In the genomic region with DNA sequence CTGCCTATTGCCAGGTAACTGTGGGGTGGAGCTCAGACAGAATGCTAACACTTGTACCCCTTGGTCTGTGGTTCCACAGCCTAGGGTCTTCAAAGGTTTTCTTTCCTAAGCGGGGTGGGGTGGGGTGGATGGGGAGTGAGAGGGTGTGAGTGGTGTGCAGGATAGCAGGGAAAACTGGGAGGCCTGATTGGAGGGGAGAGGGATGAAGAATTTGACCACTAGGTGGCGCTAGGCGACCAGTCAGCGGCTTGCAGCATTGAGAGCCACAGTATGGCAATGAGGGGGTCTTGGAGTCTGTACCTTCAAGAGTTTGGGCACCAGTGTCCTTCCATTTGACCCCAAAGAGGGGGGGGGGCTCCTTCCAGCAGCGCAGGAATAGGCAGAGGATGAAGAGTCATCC, we compare ENCODE assay signal across 8 mouse cellular contexts. TPM values are rescaled to one million over a fixed set of nuclear protein-coding genes. Genes with fewer than 3 reads are reported as not detected.
A peak's percentile ranks its signal among the peaks of the same experiment; 100 is the strongest.
DNase-seq lines count a peak whose midpoint lies in the region; ATAC-seq and TF ChIP-seq lines count a peak whose summit lies in the region.
"Had no signal": no experiment of that assay in that cellular context is flagged by ENCODE, and none has a peak within 500 bp of the region (broad histone marks: within the 10 kb centered on the region; RNA-seq: fewer than 3 reads in every experiment).

No protein-coding gene starts in this region.

- H3K79me2 ChIP-seq in heart, adult 2 months (replicated peaks; ENCODE audit: control insufficient read depth, insufficient read depth, low read length), result no peaks in the 10 kb centered on the region

- peak; percentile 85 for DNase-seq in adrenal gland, postnatal 14 days
- peak; percentile 56 to 80 for DNase-seq in heart, adult 2 months
- peak; percentile 39 to 63 for DNase-seq in natural killer cell, adult 2 months (ENCODE audit: low spot score in 2 of 2)
- DNase-seq in spleen, postnatal 4 days (ENCODE audit: low spot score in 2 of 2), result peak; percentile 60 to 90

- H3K36me3 ChIP-seq in embryonic facial prominence, embryonic 12.5 days, result no peaks in the 10 kb centered on the region
- H3K36me3 ChIP-seq in heart, adult 2 months (ENCODE audit: control insufficient read depth, insufficient read depth, low read length), result no peaks in the 10 kb centered on the region
- H3K36me3 ChIP-seq in kidney, embryonic 14.5 days (ENCODE audit: control insufficient read depth, insufficient read depth, low read length), result no peaks in the 10 kb centered on the region
- H3K36me3 ChIP-seq in limb, embryonic 15.5 days, result no peaks in the 10 kb centered on the region

- H3K4me1 ChIP-seq in embryonic facial prominence, embryonic 12.5 days, result no peaks in the 10 kb centered on the region
- no peaks in the 10 kb centered on the region for H3K4me1 ChIP-seq in heart, adult 2 months (ENCODE audit: control insufficient read depth, insufficient read depth, low read length)
- H3K4me1 ChIP-seq in kidney, embryonic 14.5 days (ENCODE audit: control insufficient read depth, insufficient read depth, low read length), result no peaks in the 10 kb centered on the region
- no peaks in the 10 kb centered on the region for H3K4me1 ChIP-seq in limb, embryonic 15.5 days

- H3K9ac ChIP-seq in embryonic facial prominence, embryonic 12.5 days, result no peak overlapping the region
- no peak overlapping the region for H3K9ac ChIP-seq in heart, adult 2 months (ENCODE audit: low read depth, low read length)
- no peak overlapping the region for H3K9ac ChIP-seq in kidney, embryonic 14.5 days (ENCODE audit: low read depth, low read length)
- no peak overlapping the region for H3K9ac ChIP-seq in limb, embryonic 15.5 days

- peak; percentile 76; the same call in 1 of the 2 replicates for TF ChIP-seq EP300 in heart, adult 2 months (IDR thresholded peaks at IDR 0.05; ENCODE audit: insufficient read depth, low read depth, low read length)

- no peak overlapping the region for H3K27ac ChIP-seq in embryonic facial prominence, embryonic 12.5 days
- no peak overlapping the region for H3K27ac ChIP-seq in heart, adult 2 months
- H3K27ac ChIP-seq in kidney, embryonic 14.5 days (ENCODE audit: low read depth, low read length), result no peak overlapping the region
- H3K27ac ChIP-seq in limb, embryonic 15.5 days, result no peak overlapping the region

- WGBS in embryonic facial prominence, embryonic 12.5 days, result 1% methylated on average over 5 of the region's 5 CpGs
- WGBS in heart, adult 2 months, result 7% methylated on average over 5 of the region's 5 CpGs
- WGBS in kidney, embryonic 14.5 days, result 1% methylated on average over 5 of the region's 5 CpGs
- 0% methylated on average over 5 of the region's 5 CpGs for WGBS in limb, embryonic 15.5 days

- no peaks in the 10 kb centered on the region for H3K27me3 ChIP-seq in embryonic facial prominence, embryonic 12.5 days
- H3K27me3 ChIP-seq in heart, adult 2 months (ENCODE audit: control insufficient read depth, insufficient read depth, low read length), result no peaks in the 10 kb centered on the region
- H3K27me3 ChIP-seq in kidney, embryonic 14.5 days (ENCODE audit: control insufficient read depth, insufficient read depth, low read length), result no peaks in the 10 kb centered on the region
- H3K27me3 ChIP-seq in limb, embryonic 15.5 days, result peaks cover 3% of the 10 kb centered on the region; the same call in 1 of the 2 replicates

- peak; percentile 83 for ATAC-seq in embryonic facial prominence, embryonic 12.5 days (ENCODE audit: insufficient number of reproducible peaks, insufficient read depth, low FRiP score, low TSS enrichment)
- ATAC-seq in kidney, embryonic 14.5 days (ENCODE audit: low FRiP score, low TSS enrichment), result peak; percentile 85
- 0 out of 2 replicates have a peak, but pooled peaks have one; percentile 46 for ATAC-seq in limb, embryonic 15.5 days (ENCODE audit: insufficient number of reproducible peaks, low FRiP score, low TSS enrichment, low read depth)

- no peaks in the 10 kb centered on the region for H3K9me3 ChIP-seq in embryonic facial prominence, embryonic 12.5 days
- no peaks in the 10 kb centered on the region for H3K9me3 ChIP-seq in kidney, embryonic 14.5 days (ENCODE audit: control insufficient read depth, low read length)
- H3K9me3 ChIP-seq in limb, embryonic 15.5 days, result no peaks in the 10 kb centered on the region

- H3K4me2 ChIP-seq in embryonic facial prominence, embryonic 12.5 days (replicated peaks), result no peak overlapping the region
- H3K4me2 ChIP-seq in kidney, embryonic 14.5 days (replicated peaks; ENCODE audit: low read depth, low read length), result no peak overlapping the region
- H3K4me2 ChIP-seq in limb, embryonic 15.5 days, result no peak overlapping the region

- H3K4me3 ChIP-seq in embryonic facial prominence, embryonic 12.5 days, result no peak overlapping the region
- no peak overlapping the region for H3K4me3 ChIP-seq in heart, adult 2 months
- H3K4me3 ChIP-seq in kidney, embryonic 14.5 days (ENCODE audit: low read length), result no peak overlapping the region
- H3K4me3 ChIP-seq in limb, embryonic 15.5 days, result no peak overlapping the region
- H3K4me3 ChIP-seq: myocyte had no signal

- TF ChIP-seq CTCF in heart, adult 2 months (IDR thresholded peaks at IDR 0.05), result peak; percentile 86

- intact Hi-C loops in heart, adult 2 months (cut with DNase I), result loop anchor here (1.0 to 5.0 kb wide), 2 partner anchors 78 to 150 kb away; no protein-coding TSS in a partner anchor

- no peak for TF ChIP-seq POLR2A in heart, adult 2 months (IDR thresholded peaks at IDR 0.05; ENCODE audit: insufficient read depth, low read depth, low read length)

RNA-seq across cellular contexts. Expression of a gene that starts 35.9 kb away (rescaled TPM):
- total RNA-seq in adrenal gland, postnatal 14 days (2021), result 12.3 and 14.5 TPM in 2 replicates
- 9.9 and 10.3 TPM in 2 replicates for polyA plus RNA-seq in embryonic facial prominence, embryonic 12.5 days (2016; fragmentation: Nextera tagmentation; extraction: Ambion mirVana)
- total RNA-seq in heart, adult 2 months (2021), result 1 to 10 TPM; 3.8 to 4.2 TPM
- polyA plus RNA-seq in heart, adult 2 months (2012; rRNA removed), result 3.3 and 3.7 TPM in 2 replicates
- polyA plus RNA-seq in kidney, embryonic 14.5 days (2014; fragmentation: Nextera tagmentation; extraction: Ambion mirVana), result 9.5 and 12.1 TPM in 2 replicates
- 4.9 and 5.2 TPM in 2 replicates for polyA plus RNA-seq in limb, embryonic 15.5 days (2015; fragmentation: Nextera tagmentation; extraction: Ambion mirVana)
